33 mouse cellular contexts compared by ENCODE assay signal in genomic region chr17:75495213-75495612, GRCm38 (mm10).
"Had no signal": no experiment of that assay in that cellular context is flagged by ENCODE, and none has a peak within 500 bp of the region (broad histone marks: within the 10 kb centered on the region; RNA-seq: fewer than 3 reads in every experiment).

No protein-coding gene starts in this region.

- H3K27ac ChIP-seq: heart, embryonic 10.5 days; heart, embryonic 13.5 days; heart, embryonic 15.5 days; hindbrain, embryonic 10.5 days; hindbrain, embryonic 12.5 days; hindbrain, embryonic 13.5 days; hindbrain, embryonic 14.5 days; hindbrain, embryonic 15.5 days; hindbrain, postnatal 0 days; intestine, embryonic 15.5 days; kidney, embryonic 15.5 days; kidney, postnatal 0 days; layer of hippocampus, adult 2 months had no signal

- DNase-seq: heart, postnatal 14 days; heart, postnatal 36 days; heart, postnatal 4 days; kidney, adult 11 months; kidney, adult 18-20 months; kidney, adult 2 months; kidney, adult 8-10 months; kidney, adult 9 months; kidney, postnatal 10 days; kidney, postnatal 14 days; kidney, postnatal 25 days; kidney, postnatal 36 days; kidney, postnatal 4 days; layer of hippocampus, adult 9-11 months; layer of hippocampus, postnatal 36 days had no signal

- H3K36me3 ChIP-seq: heart, embryonic 10.5 days; heart, embryonic 12.5 days; heart, embryonic 13.5 days; heart, embryonic 15.5 days; hindbrain, embryonic 10.5 days; hindbrain, embryonic 12.5 days; hindbrain, embryonic 13.5 days; hindbrain, embryonic 15.5 days; intestine, embryonic 15.5 days; kidney, embryonic 15.5 days had no signal

- H3K4me3 ChIP-seq: heart, embryonic 10.5 days; heart, embryonic 12.5 days; heart, embryonic 13.5 days; heart, embryonic 15.5 days; hindbrain, embryonic 10.5 days; hindbrain, embryonic 12.5 days; hindbrain, embryonic 13.5 days; hindbrain, embryonic 15.5 days; intestine, embryonic 15.5 days; kidney, embryonic 15.5 days; layer of hippocampus, adult 2 months had no signal

- H3K9ac ChIP-seq: heart, embryonic 12.5 days; heart, embryonic 13.5 days; heart, embryonic 15.5 days; hindbrain, embryonic 12.5 days; hindbrain, embryonic 13.5 days; hindbrain, embryonic 14.5 days; hindbrain, embryonic 15.5 days; intestine, embryonic 15.5 days; kidney, embryonic 15.5 days had no signal

- H3K9me3 ChIP-seq: heart, embryonic 10.5 days; heart, embryonic 12.5 days; heart, embryonic 13.5 days; heart, embryonic 15.5 days; hindbrain, embryonic 10.5 days; hindbrain, embryonic 12.5 days; hindbrain, embryonic 13.5 days; hindbrain, embryonic 15.5 days; intestine, embryonic 15.5 days; kidney, embryonic 15.5 days had no signal

- ATAC-seq: hindbrain, embryonic 16.5 days; hindbrain, postnatal 0 days; intestine, embryonic 15.5 days; intestine, embryonic 16.5 days; intestine, postnatal 0 days had no signal

- H3K4me2 ChIP-seq: heart, embryonic 11.5 days; heart, embryonic 12.5 days; heart, embryonic 13.5 days; heart, embryonic 15.5 days; hindbrain, embryonic 12.5 days; hindbrain, embryonic 13.5 days; hindbrain, embryonic 14.5 days; hindbrain, embryonic 15.5 days; intestine, embryonic 15.5 days; kidney, embryonic 15.5 days had no signal

- H3K27me3 ChIP-seq: heart, embryonic 12.5 days; heart, embryonic 13.5 days; heart, embryonic 15.5 days; hindbrain, embryonic 12.5 days; hindbrain, embryonic 13.5 days; hindbrain, embryonic 15.5 days; intestine, embryonic 15.5 days; kidney, embryonic 15.5 days had no signal

- H3K4me1 ChIP-seq: heart, embryonic 10.5 days; hindbrain, embryonic 10.5 days; hindbrain, embryonic 12.5 days; hindbrain, embryonic 13.5 days; hindbrain, embryonic 15.5 days; intestine, embryonic 15.5 days; kidney, embryonic 15.5 days had no signal
